Mouse (Mus musculus): Measurements from ENCODE around the gene Kcnh1. TPM values are rescaled to one million over a fixed set of nuclear protein-coding genes. Genes with fewer than 3 reads are reported as not detected.

Gene Kcnh1
- polyA plus RNA-seq, 1 experiment from 2014 or later: 0.50 TPM

- Histone ChIP-seq H3K4me3 (no peak overlapping the region), H3K36me3 (no peaks in the 10 kb centered on the region), H3K27me3 (replicated peaks) (peaks cover 2% of the 10 kb centered on the region; the same call in 1 of the 2 replicates), H3K27ac (ENCODE audit: poor library complexity, severe bottlenecking) (no peak overlapping the region), H3K4me2 (no peak overlapping the region), H3K9ac (no peak overlapping the region), H3K9me3 (replicated peaks) (no peaks in the 10 kb centered on the region), H3K4me1 (replicated peaks) (no peaks in the 10 kb centered on the region)
- WGBS: 61% methylated on average over 10 of the region's 10 CpGs
- no peak for ATAC-seq (ENCODE audit: insufficient number of reproducible peaks, low FRiP score)
Measured at GRCm38 (mm10) chr1:192197495-192197894, 6.9 kb downstream of the Kcnh1 start.

- H3K4me3 ChIP-seq: no peak overlapping the region
- no peak overlapping the region for H3K9ac ChIP-seq
- no peaks in the 10 kb centered on the region for H3K9me3 ChIP-seq (replicated peaks)
- ATAC-seq (ENCODE audit: insufficient number of reproducible peaks, low FRiP score): no peak
- 26% methylated on average over 1 of the region's 1 CpGs for WGBS
- no peak overlapping the region for H3K4me2 ChIP-seq
- no peaks in the 10 kb centered on the region for H3K27me3 ChIP-seq (replicated peaks)
- no peak overlapping the region for H3K27ac ChIP-seq (ENCODE audit: poor library complexity, severe bottlenecking)
- no peaks in the 10 kb centered on the region for H3K4me1 ChIP-seq (replicated peaks)
- no peaks in the 10 kb centered on the region for H3K36me3 ChIP-seq
Measured at GRCm38 (mm10) chr1:192202936-192203335, 12.4 kb downstream of the Kcnh1 start.

- no peak overlapping the region for H3K27ac ChIP-seq (ENCODE audit: poor library complexity, severe bottlenecking)
- no peak for ATAC-seq (ENCODE audit: insufficient number of reproducible peaks, low FRiP score)
- no peaks in the 10 kb centered on the region for H3K27me3 ChIP-seq (replicated peaks)
- no peak overlapping the region for H3K4me3 ChIP-seq
- H3K36me3 ChIP-seq: no peaks in the 10 kb centered on the region
- no peaks in the 10 kb centered on the region for H3K9me3 ChIP-seq (replicated peaks)
- H3K4me2 ChIP-seq: no peak overlapping the region
- H3K4me1 ChIP-seq (replicated peaks): no peaks in the 10 kb centered on the region
- WGBS: 57% methylated on average over 5 of the region's 5 CpGs
- no peak overlapping the region for H3K9ac ChIP-seq
Measured at GRCm38 (mm10) chr1:192207956-192208355, 17.4 kb downstream of the Kcnh1 start.

GRCm38 (mm10) chr1:192212448-192212847, 21.9 kb downstream of the Kcnh1 start:
- no peak overlapping the region for H3K4me3 ChIP-seq
- H3K27me3 ChIP-seq (replicated peaks): no peaks in the 10 kb centered on the region
- WGBS: 29% methylated on average over 2 of the region's 2 CpGs
- no peaks in the 10 kb centered on the region for H3K4me1 ChIP-seq (replicated peaks)
- no peak overlapping the region for H3K4me2 ChIP-seq
- no peak overlapping the region for H3K9ac ChIP-seq
- H3K36me3 ChIP-seq: no peaks in the 10 kb centered on the region
- H3K9me3 ChIP-seq (replicated peaks): peaks cover 27% of the 10 kb centered on the region
- H3K27ac ChIP-seq (ENCODE audit: poor library complexity, severe bottlenecking): no peak overlapping the region
- no peak for ATAC-seq (ENCODE audit: insufficient number of reproducible peaks, low FRiP score)

GRCm38 (mm10) chr1:192214666-192215065, 24.1 kb downstream of the Kcnh1 start:
- Histone ChIP-seq H3K4me3 (no peak overlapping the region), H3K9ac (no peak overlapping the region), H3K4me2 (no peak overlapping the region), H3K27ac (ENCODE audit: poor library complexity, severe bottlenecking) (no peak overlapping the region), H3K27me3 (replicated peaks) (no peaks in the 10 kb centered on the region), H3K9me3 (replicated peaks) (peaks cover 27% of the 10 kb centered on the region), H3K4me1 (replicated peaks) (no peaks in the 10 kb centered on the region), H3K36me3 (no peaks in the 10 kb centered on the region)
- WGBS: 77% methylated on average over 4 of the region's 4 CpGs
- no peak for ATAC-seq (ENCODE audit: insufficient number of reproducible peaks, low FRiP score)

- Histone ChIP-seq H3K36me3 (no peaks in the 10 kb centered on the region), H3K27me3 (replicated peaks) (no peaks in the 10 kb centered on the region), H3K27ac (ENCODE audit: poor library complexity, severe bottlenecking) (no peak overlapping the region), H3K4me2 (no peak overlapping the region), H3K9me3 (replicated peaks) (peaks cover 11% of the 10 kb centered on the region), H3K9ac (no peak overlapping the region), H3K4me3 (no peak overlapping the region), H3K4me1 (replicated peaks) (no peaks in the 10 kb centered on the region)
- WGBS: 54% methylated on average over 2 of the region's 2 CpGs
- ATAC-seq (ENCODE audit: insufficient number of reproducible peaks, low FRiP score): no peak
Measured at GRCm38 (mm10) chr1:192220156-192220555, 29.6 kb downstream of the Kcnh1 start.

- H3K4me3 ChIP-seq: no peak overlapping the region
- no peaks in the 10 kb centered on the region for H3K36me3 ChIP-seq
- WGBS: 51% methylated on average over 4 of the region's 4 CpGs
- H3K9ac ChIP-seq: no peak overlapping the region
- H3K4me1 ChIP-seq (replicated peaks): no peaks in the 10 kb centered on the region
- no peaks in the 10 kb centered on the region for H3K27me3 ChIP-seq (replicated peaks)
- no peak overlapping the region for H3K4me2 ChIP-seq
- no peak overlapping the region for H3K27ac ChIP-seq (ENCODE audit: poor library complexity, severe bottlenecking)
- ATAC-seq (ENCODE audit: insufficient number of reproducible peaks, low FRiP score): no peak
- peaks cover 11% of the 10 kb centered on the region for H3K9me3 ChIP-seq (replicated peaks)
Measured at GRCm38 (mm10) chr1:192224161-192224560, 33.6 kb downstream of the Kcnh1 start.

GRCm38 (mm10) chr1:192232696-192233095, 42.1 kb downstream of the Kcnh1 start:
- WGBS: 53% methylated on average over 1 of the region's 1 CpGs
- peaks cover 9% of the 10 kb centered on the region for H3K9me3 ChIP-seq (replicated peaks)
- no peak overlapping the region for H3K9ac ChIP-seq
- H3K4me1 ChIP-seq (replicated peaks): peaks cover 5% of the 10 kb centered on the region
- no peak overlapping the region for H3K27ac ChIP-seq (ENCODE audit: poor library complexity, severe bottlenecking)
- no peaks in the 10 kb centered on the region for H3K36me3 ChIP-seq
- no peak overlapping the region for H3K4me2 ChIP-seq
- ATAC-seq (ENCODE audit: insufficient number of reproducible peaks, low FRiP score): no peak
- no peaks in the 10 kb centered on the region for H3K27me3 ChIP-seq (replicated peaks)
- no peak overlapping the region for H3K4me3 ChIP-seq

- Histone ChIP-seq H3K27ac (ENCODE audit: poor library complexity, severe bottlenecking) (0 out of 2 replicates have a peak overlapping the region, but pooled peaks have one; percentile 12), H3K27me3 (replicated peaks) (no peaks in the 10 kb centered on the region), H3K36me3 (no peaks in the 10 kb centered on the region), H3K9ac (no peak overlapping the region), H3K4me1 (replicated peaks) (peaks cover 11% of the 10 kb centered on the region; the same call in 1 of the 2 replicates), H3K4me3 (no peak overlapping the region), H3K4me2 (no peak overlapping the region), H3K9me3 (replicated peaks) (no peaks in the 10 kb centered on the region)
- WGBS: 45% methylated on average over 3 of the region's 3 CpGs
- no peak for ATAC-seq (ENCODE audit: insufficient number of reproducible peaks, low FRiP score)
Measured at GRCm38 (mm10) chr1:192246836-192247235, 56.3 kb downstream of the Kcnh1 start.

GRCm38 (mm10) chr1:192259146-192259545, 68.6 kb downstream of the Kcnh1 start:
- Histone ChIP-seq H3K36me3 (no peaks in the 10 kb centered on the region), H3K4me3 (no peak overlapping the region), H3K9ac (no peak overlapping the region), H3K4me1 (replicated peaks) (no peaks in the 10 kb centered on the region), H3K27ac (ENCODE audit: poor library complexity, severe bottlenecking) (no peak overlapping the region), H3K4me2 (no peak overlapping the region), H3K27me3 (replicated peaks) (no peaks in the 10 kb centered on the region), H3K9me3 (replicated peaks) (0 out of 2 replicates have a peak, but pooled peaks cover 2% of the 10 kb centered on the region)
- no peak for ATAC-seq (ENCODE audit: insufficient number of reproducible peaks, low FRiP score)
- 88% methylated on average over 5 of the region's 5 CpGs for WGBS

GRCm38 (mm10) chr1:192259616-192260015, 69.0 kb downstream of the Kcnh1 start:
- H3K9ac ChIP-seq: no peak overlapping the region
- H3K36me3 ChIP-seq: no peaks in the 10 kb centered on the region
- no peaks in the 10 kb centered on the region for H3K27me3 ChIP-seq (replicated peaks)
- H3K4me3 ChIP-seq: no peak overlapping the region
- H3K4me2 ChIP-seq: no peak overlapping the region
- no peaks in the 10 kb centered on the region for H3K4me1 ChIP-seq (replicated peaks)
- H3K9me3 ChIP-seq (replicated peaks): 0 out of 2 replicates have a peak, but pooled peaks cover 2% of the 10 kb centered on the region
- WGBS: 73% methylated on average over 7 of the region's 7 CpGs
- no peak for ATAC-seq (ENCODE audit: insufficient number of reproducible peaks, low FRiP score)
- H3K27ac ChIP-seq (ENCODE audit: poor library complexity, severe bottlenecking): no peak overlapping the region

GRCm38 (mm10) chr1:192265704-192266103, 75.1 kb downstream of the Kcnh1 start:
- Histone ChIP-seq H3K27ac (ENCODE audit: poor library complexity, severe bottlenecking) (no peak overlapping the region), H3K9me3 (replicated peaks) (no peaks in the 10 kb centered on the region), H3K4me2 (no peak overlapping the region), H3K4me1 (replicated peaks) (no peaks in the 10 kb centered on the region), H3K27me3 (replicated peaks) (no peaks in the 10 kb centered on the region), H3K4me3 (no peak overlapping the region), H3K36me3 (no peaks in the 10 kb centered on the region), H3K9ac (no peak overlapping the region)
- ATAC-seq (ENCODE audit: insufficient number of reproducible peaks, low FRiP score): no peak
- WGBS: 89% methylated on average over 1 of the region's 1 CpGs
